ENCODE assay signal across 12 mouse cellular contexts in genomic region chr9:57829812-57830557, GRCm38 (mm10). TPM values are rescaled to one million over a fixed set of nuclear protein-coding genes. Genes with fewer than 3 reads are reported as not detected.
DNase-seq lines count a peak whose midpoint lies in the region; ATAC-seq and TF ChIP-seq lines count a peak whose summit lies in the region.
"Had no signal": no experiment of that assay in that cellular context is flagged by ENCODE, and none has a peak within 500 bp of the region (broad histone marks: within the 10 kb centered on the region; RNA-seq: fewer than 3 reads in every experiment).

No protein-coding gene starts in this region.

- H3K27me3 ChIP-seq in hindbrain, embryonic 10.5 days (ENCODE audit: insufficient read depth, poor library complexity, severe bottlenecking) = no peaks in the 10 kb centered on the region
- H3K27me3 ChIP-seq in hindbrain, postnatal 0 days (ENCODE audit: insufficient read depth, low read length) = no peaks in the 10 kb centered on the region
- no peaks in the 10 kb centered on the region for H3K27me3 ChIP-seq in CH12.LX (replicated peaks)
- H3K27me3 ChIP-seq in E14TG2a.4 (ENCODE audit: insufficient read depth, low read length) = no peaks in the 10 kb centered on the region
- H3K27me3 ChIP-seq in hindbrain, embryonic 14.5 days (ENCODE audit: control insufficient read depth, insufficient read depth, low read length) = no peaks in the 10 kb centered on the region

- peak overlapping the region; percentile 40 for H3K4me3 ChIP-seq in hindbrain, embryonic 10.5 days
- H3K4me3 ChIP-seq in hindbrain, postnatal 0 days (ENCODE audit: low read length) = no peak overlapping the region
- no peak overlapping the region for H3K4me3 ChIP-seq in CH12.LX (replicated peaks in 1 of 3; ENCODE audit: low read depth in 2 of 3, low read length in 2 of 3, poor library complexity in 1 of 3)
- H3K4me3 ChIP-seq in E14TG2a.4 (replicated peaks; ENCODE audit: low read length) = peak overlapping the region; percentile 69
- no peak overlapping the region for H3K4me3 ChIP-seq in hindbrain, embryonic 14.5 days (replicated peaks; ENCODE audit: low read length)
- H3K4me3 ChIP-seq: myocyte had no signal

- no peak overlapping the region for H3K9ac ChIP-seq in hindbrain, postnatal 0 days (replicated peaks; ENCODE audit: low read length)
- H3K9ac ChIP-seq in CH12.LX (ENCODE audit: insufficient read depth, low read depth) = peak overlapping the region; percentile 40; the same call in 1 of the 2 replicates
- H3K9ac ChIP-seq in hindbrain, embryonic 14.5 days = 0 out of 2 replicates have a peak overlapping the region, but pooled peaks have one; percentile 21

- peak overlapping the region; percentile 85 for H3K27ac ChIP-seq in hindbrain, embryonic 10.5 days
- no peak overlapping the region for H3K27ac ChIP-seq in hindbrain, postnatal 0 days
- H3K27ac ChIP-seq in CH12.LX (ENCODE audit: insufficient read depth, low read depth) = no peak overlapping the region
- H3K27ac ChIP-seq in hindbrain, embryonic 14.5 days = no peak overlapping the region

- no peak for TF ChIP-seq CTCF in hindbrain, postnatal 0 days (IDR thresholded peaks at IDR 0.05; ENCODE audit: low read depth)
- no peak for TF ChIP-seq CTCF in CH12.LX (conservative IDR thresholded peaks at IDR 0.05 in 1 of 2, IDR thresholded peaks at IDR 0.05 in 1 of 2; ENCODE audit: low read depth in 2 of 2, low read length in 2 of 2)
- TF ChIP-seq CTCF in E14TG2a.4 (conservative IDR thresholded peaks at IDR 0.05; ENCODE audit: low read length) = no peak

- peaks cover 70% of the 10 kb centered on the region for H3K4me1 ChIP-seq in hindbrain, embryonic 10.5 days (replicated peaks)
- peaks cover 19% of the 10 kb centered on the region for H3K4me1 ChIP-seq in hindbrain, postnatal 0 days (ENCODE audit: insufficient read depth, low read length)
- peaks cover 10 to 68% of the 10 kb centered on the region in 2 experiments for H3K4me1 ChIP-seq in CH12.LX (ENCODE audit: control insufficient read depth in 1 of 2, insufficient read depth in 2 of 2)
- H3K4me1 ChIP-seq in E14TG2a.4 (replicated peaks; ENCODE audit: low read depth, low read length) = peaks cover 79% of the 10 kb centered on the region
- peaks cover 46% of the 10 kb centered on the region for H3K4me1 ChIP-seq in hindbrain, embryonic 14.5 days (replicated peaks; ENCODE audit: control insufficient read depth, insufficient read depth, low read length)

- H3K4me2 ChIP-seq in hindbrain, postnatal 0 days (ENCODE audit: low read depth, low read length) = no peak overlapping the region
- peak overlapping the region; percentile 100; the same call in 1 of the 2 replicates for H3K4me2 ChIP-seq in CH12.LX (ENCODE audit: insufficient read depth, low read depth, poor library complexity, severe bottlenecking)
- peak overlapping the region; percentile 43 for H3K4me2 ChIP-seq in hindbrain, embryonic 14.5 days (replicated peaks)

- dilution Hi-C loops in CH12.LX (cut with MboI; ENCODE audit: extremely low pct_ligation_motif_present, extremely low pct_unique_long_range_greater_than_20kb, low sequenced_read_pairs) = no loop called here

- no peak for DNase-seq in hindbrain, embryonic 10.5 days (ENCODE audit: low spot score)
- DNase-seq in hindbrain, postnatal 0 days (ENCODE audit: low spot score) = no peak
- DNase-seq in CH12.LX (ENCODE audit: extremely low read depth) = no peak
- no peak for DNase-seq in hindbrain, embryonic 14.5 days (ENCODE audit: low spot score)
- no peak for DNase-seq in cerebellum, adult 11 months
- DNase-seq in urinary bladder, postnatal 10 days (ENCODE audit: low spot score) = no peak
- DNase-seq: adrenal gland, adult 2 months; kidney, adult 11 months; right cerebral cortex, postnatal 14 days; thymus, postnatal 4 days had no signal

- no peak for ATAC-seq in hindbrain, postnatal 0 days
- ATAC-seq in hindbrain, embryonic 14.5 days (ENCODE audit: low FRiP score) = no peak

- no peak for TF ChIP-seq EP300 in CH12.LX (IDR thresholded peaks at IDR 0.05; ENCODE audit: low read length)

- no peak for TF ChIP-seq RAD21 in CH12.LX (IDR thresholded peaks at IDR 0.05; ENCODE audit: low read depth, low read length)

- TF ChIP-seq POLR2A in CH12.LX (IDR thresholded peaks at IDR 0.05; ENCODE audit: low read depth, low read length) = no peak

- H3K36me3 ChIP-seq in hindbrain, embryonic 10.5 days = peaks cover 43% of the 10 kb centered on the region
- no peaks in the 10 kb centered on the region for H3K36me3 ChIP-seq in hindbrain, postnatal 0 days (ENCODE audit: insufficient read depth, low read length)
- peaks cover 23 to 74% of the 10 kb centered on the region in 2 experiments for H3K36me3 ChIP-seq in CH12.LX (replicated peaks in 1 of 2; ENCODE audit: control insufficient read depth in 1 of 2, insufficient read depth in 1 of 2, low read length in 1 of 2)
- peaks cover 62% of the 10 kb centered on the region for H3K36me3 ChIP-seq in E14TG2a.4 (ENCODE audit: insufficient read depth, low read length)
- peaks cover 11% of the 10 kb centered on the region for H3K36me3 ChIP-seq in hindbrain, embryonic 14.5 days (replicated peaks; ENCODE audit: control insufficient read depth, insufficient read depth)

- in situ Hi-C loops in CH12.LX (cut with MboI; ENCODE audit: low pct_ligation_motif_present, low pct_unique_long_range_greater_than_20kb, low sequenced_read_pairs) = loop anchor here (5.0 kb wide), 1 partner anchor 33 kb away; no protein-coding TSS in a partner anchor

- no peaks in the 10 kb centered on the region for H3K9me3 ChIP-seq in hindbrain, embryonic 10.5 days
- no peaks in the 10 kb centered on the region for H3K9me3 ChIP-seq in hindbrain, postnatal 0 days (ENCODE audit: low read length)
- H3K9me3 ChIP-seq in CH12.LX (replicated peaks; ENCODE audit: low read length) (no peaks in the 10 kb centered on the region), E14TG2a.4 (ENCODE audit: low read length) (no peaks in the 10 kb centered on the region)
- H3K9me3 ChIP-seq in hindbrain, embryonic 14.5 days (ENCODE audit: control insufficient read depth, low read length) = no peaks in the 10 kb centered on the region

- peaks cover 97% of the 10 kb centered on the region for H3K79me2 ChIP-seq in CH12.LX (replicated peaks; ENCODE audit: control insufficient read depth, extremely low read depth, insufficient read depth, poor library complexity, severe bottlenecking)

- WGBS in hindbrain, embryonic 10.5 days = 27% methylated on average over 6 of the region's 6 CpGs
- WGBS in hindbrain, postnatal 0 days = 43% methylated on average over 6 of the region's 6 CpGs
- 25% methylated on average over 6 of the region's 6 CpGs for WGBS in hindbrain, embryonic 14.5 days

TF ChIP-seq in CH12.LX, 34 proteins besides CTCF, POLR2A, EP300 and RAD21:
- TF ChIP-seq ELF1 (IDR thresholded peaks at IDR 0.05; ENCODE audit: low read depth, low read length) (no peak), POLR2AphosphoS2 (IDR thresholded peaks at IDR 0.05; ENCODE audit: low read depth, low read length) (no peak), MYC (IDR thresholded peaks at IDR 0.05; ENCODE audit: low read depth, low read length) (no peak), ZKSCAN1 (IDR thresholded peaks at IDR 0.05; ENCODE audit: borderline replicate concordance, low read depth, low read length) (no peak), GABPA (IDR thresholded peaks at IDR 0.05; ENCODE audit: insufficient replicate concordance, low read depth, low read length) (no peak), MAFK (IDR thresholded peaks at IDR 0.05; ENCODE audit: insufficient replicate concordance, low read length) (no peak), MAX (IDR thresholded peaks at IDR 0.05; ENCODE audit: low read length) (no peak), ETS1 (conservative IDR thresholded peaks at IDR 0.05; ENCODE audit: low read depth, low read length) (no peak)

RNA-seq across cellular contexts. Expression of gene Arid3b, which starts 6.6 kb away (rescaled TPM):
- polyA plus RNA-seq in hindbrain, embryonic 10.5 days (2016; fragmentation: Nextera tagmentation; extraction: Ambion mirVana) = 42.7 and 57.7 TPM in 2 replicates
- total RNA-seq in hindbrain, postnatal 0 days (2014; rRNA removed) = 7.7 TPM in 2 replicates
- 4.3 and 4.4 TPM in 2 replicates for polyA plus RNA-seq in hindbrain, postnatal 0 days (2015; fragmentation: Nextera tagmentation; extraction: Ambion mirVana)
- total RNA-seq in CH12.LX (2012; rRNA removed) (33.4 and 33.8 TPM in 2 replicates), CH12.LX (2014; rRNA removed) (14.2 and 16.7 TPM in 2 replicates)
- polyA plus RNA-seq in CH12.LX (2012; ENCODE audit: insufficient read length, low read depth) = 75.9 and 105 TPM in 2 replicates
- 6.6 and 8.1 TPM in 2 replicates for polyA plus RNA-seq in hindbrain, embryonic 14.5 days (2014; fragmentation: Nextera tagmentation; extraction: Ambion mirVana)

Comparison
In these comparisons a context has a peak if more than half of its experiments do, and no peak if none do; other contexts are left out.
1. H3K4me3 ChIP-seq: peak in hindbrain, embryonic 10.5 days (single experiment) and E14TG2a.4 (single experiment); none in hindbrain, postnatal 0 days (single experiment), CH12.LX (0 of 3) and hindbrain, embryonic 14.5 days (single experiment).